Mouse (Mus musculus): ENCODE measurements around the gene Gm29564. TPM values are rescaled to one million over a fixed set of nuclear protein-coding genes. Genes with fewer than 3 reads are reported as not detected.
"Not testable (repeated sequence)": the region's sequence is repeated elsewhere in the genome, so short reads cannot be mapped to it uniquely, and the experiment has no call there.

Gm29564 gene
- polyA plus RNA-seq (2011; ENCODE audit: insufficient read depth, insufficient read length, low replicate concordance, missing spikeins): not detected in 2 replicates

DNA sequence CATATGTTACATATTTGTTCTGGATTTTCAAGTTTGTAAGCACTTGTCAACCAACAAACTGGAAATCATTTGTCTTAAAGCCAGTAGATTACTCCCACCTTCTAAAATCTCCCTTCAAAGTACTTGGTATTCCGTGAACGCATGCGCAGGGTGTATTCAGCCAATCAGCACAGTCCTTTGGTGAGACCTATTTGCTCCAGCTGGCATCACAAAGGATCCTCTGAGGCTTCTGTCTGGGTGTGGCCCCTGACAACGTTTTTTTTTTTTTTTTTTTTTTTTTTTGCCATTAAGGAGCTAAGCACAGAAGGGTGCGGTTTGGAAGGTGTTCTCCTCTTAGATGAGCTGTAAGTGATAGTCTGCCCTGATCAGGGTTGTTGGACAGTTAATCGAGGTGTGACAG lies at the start of gene Gm29564:
Gm29564 (plus strand) TSS at position 301 of the 400 bp plus-strand sequence.
- not testable (repeated sequence) for H3K27ac ChIP-seq (ENCODE audit: control insufficient read depth, insufficient read depth, low read depth, low read length, poor library complexity); H3K4me1 ChIP-seq (ENCODE audit: control insufficient read depth, insufficient read depth, low read length); H3K4me3 ChIP-seq (replicated peaks; ENCODE audit: control insufficient read depth, low read depth, low read length)
- no CpG with 5 or more reads among the region's 6 CpGs for WGBS

Other genes with a start within 250 kb of the Gm29564 start
- not detected in 2 replicates for gene Gm20867, start 249.8 kb upstream of the Gm29564 start, polyA plus RNA-seq (2011; ENCODE audit: insufficient read depth, insufficient read length, low replicate concordance, missing spikeins)